Mouse (Mus musculus): ENCODE data around the gene Stx2.
"Not testable (repeated sequence)": the region's sequence is repeated elsewhere in the genome, so short reads cannot be mapped to it uniquely, and the experiment has no call there.

The Stx2 gene

DNA sequence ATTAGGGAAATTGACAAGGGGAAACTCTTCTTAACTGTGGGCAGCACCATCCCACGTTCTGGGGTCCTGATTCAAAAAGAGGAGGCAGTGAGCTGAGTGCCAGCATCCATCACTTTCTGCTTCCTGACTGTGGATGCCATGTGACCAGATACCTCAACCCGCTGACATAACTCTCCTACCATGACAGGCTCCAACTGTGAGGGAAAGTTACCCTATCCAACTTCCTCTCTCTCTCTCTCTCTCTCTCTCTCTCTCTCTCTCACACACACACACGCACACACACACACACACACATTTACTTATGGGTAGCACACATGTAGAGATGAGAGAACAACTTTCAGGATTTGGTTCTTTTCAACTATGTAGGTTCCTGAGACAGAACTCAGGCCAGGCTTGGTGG is 1.2 kb upstream of the Stx2 start:
- no peak for DNase-seq (ENCODE audit: low spot score in 2 of 2)

- no peak for DNase-seq (ENCODE audit: low spot score in 2 of 2)
These were observed 366 bp downstream of the Stx2 start for GRCm38 (mm10) chr5:129008008-129008407.

GRCm38 (mm10) chr5:129007105-129007957 is 1.0 kb downstream of the Stx2 start:
- DNase-seq (ENCODE audit: low spot score in 2 of 2): no peak

- DNase-seq (ENCODE audit: low spot score in 2 of 2): no peak
These were observed 2.2 kb downstream of the Stx2 start for GRCm38 (mm10) chr5:129006031-129006788.

DNA sequence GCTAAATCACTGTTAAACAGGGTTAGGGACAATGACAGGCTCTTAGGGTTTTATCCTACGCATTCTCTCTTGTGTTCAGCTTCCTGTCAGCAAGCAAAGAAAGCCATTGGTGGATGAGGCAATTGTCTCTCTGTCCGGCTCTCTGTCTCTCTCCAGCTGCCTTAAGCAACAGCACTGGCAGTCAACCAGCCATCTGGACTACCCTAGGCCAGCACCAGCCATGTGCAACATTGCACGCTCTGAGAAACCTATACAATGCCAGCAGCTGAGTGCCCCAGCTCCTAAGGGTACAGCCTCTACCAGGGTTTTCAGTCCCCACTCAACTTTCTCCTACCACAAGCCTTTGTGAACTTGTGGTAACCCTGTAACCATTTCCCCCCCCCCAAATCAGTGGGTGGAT is 3.0 kb downstream of the Stx2 start:
- DNase-seq (ENCODE audit: low spot score in 2 of 2): no peak

DNA sequence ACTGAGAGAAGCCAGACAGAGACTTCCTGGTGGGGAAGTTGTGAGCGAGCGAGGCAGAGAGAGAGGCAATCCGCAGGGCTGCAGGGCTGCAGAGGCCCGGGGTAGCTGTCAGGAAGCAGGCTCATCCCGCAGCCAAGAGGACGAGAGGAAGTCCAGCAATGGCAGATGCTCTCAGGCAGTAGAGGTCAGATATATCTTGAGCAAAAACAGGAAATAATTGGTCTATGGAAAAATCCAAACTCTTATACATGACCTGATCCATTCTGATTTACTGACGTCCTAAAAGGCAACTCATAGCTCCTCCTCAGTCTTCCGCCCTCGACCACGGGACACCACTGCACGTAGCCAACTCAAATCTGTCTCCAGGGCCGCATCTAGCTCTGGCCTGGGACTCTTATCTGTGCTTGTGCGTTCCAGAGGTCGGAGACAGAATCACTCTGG is 5.8 kb downstream of the Stx2 start:
- no peak for DNase-seq (ENCODE audit: low spot score in 2 of 2)

DNA sequence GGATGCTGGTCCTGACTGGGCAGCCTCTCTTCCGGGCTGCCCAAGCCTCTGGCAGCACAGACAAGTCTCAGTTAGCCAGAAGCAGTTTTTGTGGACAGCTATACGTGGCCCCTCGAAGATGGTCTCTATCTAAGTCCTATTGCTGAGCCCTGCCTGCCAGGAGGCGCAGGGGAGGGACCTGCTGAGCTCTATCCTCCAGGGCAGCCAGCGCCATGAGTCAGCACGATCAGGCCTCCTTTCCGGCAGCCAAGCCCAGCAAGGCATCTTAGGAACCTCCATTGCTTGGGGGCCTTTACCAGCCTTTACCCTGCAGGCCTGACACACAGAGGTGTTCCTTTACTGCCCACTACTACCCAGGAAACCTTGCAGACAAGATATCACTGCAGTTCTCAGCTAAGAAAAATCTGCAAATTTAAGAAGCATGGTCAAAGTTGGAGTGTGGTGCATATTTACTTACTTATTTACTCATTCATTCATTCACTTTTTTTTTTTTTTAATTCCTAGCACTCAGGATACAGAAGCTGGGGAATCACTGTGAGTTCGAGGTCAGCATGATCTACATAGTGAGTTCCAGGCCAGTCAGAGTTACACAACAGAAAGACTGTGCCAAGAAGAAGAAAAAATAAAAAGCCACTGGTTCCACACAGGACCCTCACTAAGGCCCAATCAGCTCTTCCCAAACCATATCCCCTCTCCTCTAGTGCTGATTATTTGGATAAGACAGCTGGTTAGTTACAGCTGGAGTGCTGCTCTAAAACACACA is 7.5 kb downstream of the Stx2 start:
- no peak for DNase-seq (ENCODE audit: low spot score in 2 of 2)

DNA sequence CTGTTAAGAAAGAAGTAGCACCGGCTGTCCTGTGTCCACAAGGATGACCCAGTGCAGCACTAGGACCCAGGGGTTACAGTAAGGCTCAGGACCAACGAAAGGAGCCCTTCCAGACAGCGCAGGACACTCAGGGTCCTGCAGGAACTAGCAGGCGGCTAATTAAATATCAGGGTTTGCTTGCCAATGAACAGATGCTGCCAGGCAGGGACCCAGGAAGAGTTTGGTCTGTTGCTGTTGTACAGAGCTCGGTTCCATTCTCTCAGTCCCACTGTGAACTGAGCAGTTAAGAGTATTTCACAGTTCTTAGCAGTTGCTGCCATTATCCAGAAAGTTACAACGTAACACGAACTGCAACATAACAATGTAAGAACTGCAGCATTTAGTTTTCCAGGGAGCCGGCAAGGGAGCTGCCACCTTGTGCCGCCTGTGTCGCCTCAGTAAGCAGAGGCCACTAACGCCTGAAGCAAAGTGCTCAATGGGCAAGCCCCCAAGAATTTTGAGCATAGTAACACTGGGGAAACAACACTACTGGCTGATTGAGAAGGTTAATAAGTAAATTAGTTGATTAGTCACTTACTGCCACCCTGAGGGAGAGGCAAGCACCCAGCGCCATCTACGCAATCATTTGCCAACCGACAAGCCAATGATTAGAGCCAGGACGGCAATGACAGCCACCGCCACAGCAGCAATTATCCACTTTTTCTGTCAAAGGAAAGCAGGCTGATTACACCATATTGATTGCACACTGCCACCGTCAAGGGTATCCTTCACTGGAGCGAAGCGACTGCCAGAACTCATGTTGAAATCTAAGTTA is 21.0 kb downstream of the Stx2 start:
- DNase-seq (ENCODE audit: low spot score in 2 of 2): no peak

DNA sequence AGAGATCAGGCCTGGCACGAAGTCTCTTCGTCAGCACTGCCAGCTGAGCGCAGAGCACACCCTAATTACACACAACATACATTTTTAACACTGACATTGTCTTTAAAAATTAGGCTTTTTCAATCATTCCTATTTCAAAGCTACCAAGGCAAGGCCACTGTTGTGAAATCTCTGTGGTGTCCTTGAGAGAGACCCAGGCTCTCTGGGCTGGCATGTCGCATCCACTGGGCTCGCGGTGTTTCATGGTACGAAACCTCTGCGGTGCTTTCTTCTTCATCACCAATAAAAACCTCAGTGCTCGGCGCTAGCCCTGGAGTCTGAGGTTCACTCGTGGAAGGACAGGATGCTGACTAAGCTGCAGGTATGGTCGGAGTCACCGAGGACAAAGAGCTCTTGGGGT is 22.4 kb downstream of the Stx2 start:
- no peak for DNase-seq (ENCODE audit: low spot score in 2 of 2)

- no peak for DNase-seq (ENCODE audit: low spot score in 2 of 2)
These were observed 23.8 kb downstream of the Stx2 start for GRCm38 (mm10) chr5:128984536-128984935.

- peak; percentile 52 to 64 for DNase-seq (ENCODE audit: low spot score in 2 of 2)
These were observed 26.8 kb downstream of the Stx2 start for GRCm38 (mm10) chr5:128981607-128982006.

DNA sequence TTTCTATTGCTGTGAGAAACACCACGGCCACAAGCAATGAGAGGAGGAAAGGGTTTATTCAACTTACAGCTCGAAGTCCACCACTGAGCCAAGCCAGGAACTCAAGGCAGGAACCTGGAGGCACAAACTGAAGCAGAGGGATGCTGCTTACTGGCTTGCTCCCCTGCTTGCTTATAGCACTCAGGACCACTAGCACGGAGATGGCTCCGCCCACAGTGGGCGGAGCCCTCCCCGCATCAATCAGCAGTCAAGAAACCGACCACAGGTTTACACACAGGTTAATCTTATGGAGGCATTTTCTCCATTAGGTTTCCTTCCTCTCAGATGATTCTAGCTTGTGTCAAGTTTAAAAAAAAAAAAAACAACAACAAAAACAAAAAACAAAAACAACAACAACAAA is 27.5 kb downstream of the Stx2 start:
- DNase-seq (ENCODE audit: low spot score in 2 of 2): no peak

DNA sequence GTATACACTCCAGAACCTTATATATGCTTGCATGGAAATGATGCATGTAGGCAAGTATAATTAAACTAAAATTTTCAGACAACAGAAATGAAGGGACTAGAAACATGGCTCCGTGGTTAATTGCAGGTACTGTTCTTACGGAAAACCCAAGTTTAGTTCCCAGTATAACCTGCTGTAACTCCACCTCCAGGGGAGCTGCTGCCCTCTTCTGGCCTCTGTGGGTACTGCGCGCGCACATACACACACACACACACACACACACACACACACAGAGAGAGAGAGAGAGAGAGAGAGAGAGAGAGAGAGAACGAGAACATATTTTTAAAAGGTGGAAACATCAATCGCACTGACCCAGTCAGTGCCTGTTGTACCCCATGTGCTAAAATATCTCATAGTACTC is 29.4 kb downstream of the Stx2 start:
- DNase-seq (ENCODE audit: low spot score in 2 of 2): no peak

DNA sequence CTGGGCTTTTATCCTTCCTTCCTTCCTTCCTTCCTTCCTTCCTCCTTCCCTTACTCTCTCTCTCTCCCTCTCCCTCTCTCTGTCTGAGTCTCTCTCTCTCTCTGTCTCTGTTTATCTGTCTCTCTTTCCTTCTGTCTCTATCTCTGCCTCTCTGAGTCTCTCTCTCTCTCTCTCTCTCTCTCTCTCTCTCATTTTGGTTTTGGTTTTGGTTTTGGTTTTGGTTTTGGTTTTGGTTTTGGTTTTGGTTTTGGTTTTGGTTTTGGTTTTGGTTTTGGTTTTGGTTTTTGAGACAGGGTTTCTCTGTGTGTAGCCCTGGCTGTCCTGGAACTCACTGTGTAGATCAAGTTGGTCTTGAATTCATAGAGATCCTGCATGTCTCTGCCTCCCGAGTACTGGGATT is 30.9 kb downstream of the Stx2 start:
- DNase-seq (ENCODE audit: low spot score in 2 of 2): not testable (repeated sequence)

GRCm38 (mm10) chr5:128976266-128976665 is 32.1 kb downstream of the Stx2 start:
- DNase-seq (ENCODE audit: low spot score in 2 of 2): no peak

DNA sequence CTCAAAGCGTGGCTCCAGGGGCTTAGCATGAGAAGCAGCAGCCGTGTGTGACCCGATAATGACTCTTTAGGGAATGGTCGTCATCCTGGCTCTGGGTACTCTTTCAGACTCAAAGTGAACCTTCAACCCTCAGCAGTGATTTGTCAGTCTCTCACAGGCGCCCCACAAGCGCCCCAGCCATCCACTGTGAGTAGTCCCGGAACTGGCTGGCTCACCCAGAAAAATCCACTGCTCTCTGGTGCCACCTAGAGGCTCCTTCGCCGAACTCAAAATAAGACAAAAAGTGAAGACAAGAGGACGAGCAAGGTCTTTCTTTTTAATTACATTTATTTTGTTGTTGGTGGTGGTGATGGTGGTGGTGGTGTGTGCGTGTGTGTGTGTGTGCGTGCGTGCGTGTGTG is 37.1 kb downstream of the Stx2 start:
- peak; percentile 68 to 79 for DNase-seq (ENCODE audit: low spot score in 2 of 2)

DNA sequence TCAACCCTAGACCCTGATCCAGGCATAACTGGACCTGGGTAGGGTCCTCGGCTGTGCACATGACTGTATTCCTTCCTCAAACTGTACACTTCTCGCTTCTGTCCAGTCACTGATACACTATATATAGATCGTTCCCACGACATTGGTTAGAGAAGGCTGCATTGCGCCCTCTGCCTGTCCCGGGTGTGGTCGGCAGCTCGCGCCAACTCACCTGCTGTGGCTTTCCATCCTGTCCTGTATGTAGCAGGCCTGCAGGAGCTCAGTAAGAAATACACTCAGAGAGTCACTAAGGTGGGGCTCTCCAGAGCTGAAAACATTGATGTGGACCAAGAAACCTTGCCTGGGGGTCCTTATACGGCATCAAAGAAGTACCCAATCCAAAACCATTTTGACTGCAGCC is 37.5 kb downstream of the Stx2 start:
- DNase-seq (ENCODE audit: low spot score in 2 of 2): no peak

- DNase-seq (ENCODE audit: low spot score in 2 of 2): no peak
These were observed 44.0 kb downstream of the Stx2 start for GRCm38 (mm10) chr5:128964353-128964752.

GRCm38 (mm10) chr5:128958916-128959315 is 49.5 kb downstream of the Stx2 start:
- no peak for DNase-seq (ENCODE audit: low spot score in 2 of 2)

DNA sequence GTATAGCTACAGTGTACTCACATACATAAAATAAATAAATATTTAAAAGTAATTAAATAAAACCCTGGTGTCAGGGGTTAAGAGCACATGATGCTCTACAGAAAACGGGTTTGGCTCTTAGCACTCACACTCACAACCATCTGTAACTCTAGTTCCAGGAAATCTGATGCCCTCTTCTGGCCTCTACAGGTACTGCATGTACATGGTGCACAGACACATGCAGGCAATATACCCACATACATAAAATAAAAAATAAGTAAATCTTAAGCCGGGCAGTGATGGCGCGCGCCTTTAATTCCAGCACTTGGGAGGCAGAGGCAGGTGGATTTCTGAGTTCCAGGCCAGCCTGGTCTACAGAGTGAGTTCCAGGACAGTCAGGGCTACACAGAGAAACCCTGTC is 54.0 kb downstream of the Stx2 start:
- DNase-seq (ENCODE audit: low spot score in 2 of 2): not testable (repeated sequence)

DNA sequence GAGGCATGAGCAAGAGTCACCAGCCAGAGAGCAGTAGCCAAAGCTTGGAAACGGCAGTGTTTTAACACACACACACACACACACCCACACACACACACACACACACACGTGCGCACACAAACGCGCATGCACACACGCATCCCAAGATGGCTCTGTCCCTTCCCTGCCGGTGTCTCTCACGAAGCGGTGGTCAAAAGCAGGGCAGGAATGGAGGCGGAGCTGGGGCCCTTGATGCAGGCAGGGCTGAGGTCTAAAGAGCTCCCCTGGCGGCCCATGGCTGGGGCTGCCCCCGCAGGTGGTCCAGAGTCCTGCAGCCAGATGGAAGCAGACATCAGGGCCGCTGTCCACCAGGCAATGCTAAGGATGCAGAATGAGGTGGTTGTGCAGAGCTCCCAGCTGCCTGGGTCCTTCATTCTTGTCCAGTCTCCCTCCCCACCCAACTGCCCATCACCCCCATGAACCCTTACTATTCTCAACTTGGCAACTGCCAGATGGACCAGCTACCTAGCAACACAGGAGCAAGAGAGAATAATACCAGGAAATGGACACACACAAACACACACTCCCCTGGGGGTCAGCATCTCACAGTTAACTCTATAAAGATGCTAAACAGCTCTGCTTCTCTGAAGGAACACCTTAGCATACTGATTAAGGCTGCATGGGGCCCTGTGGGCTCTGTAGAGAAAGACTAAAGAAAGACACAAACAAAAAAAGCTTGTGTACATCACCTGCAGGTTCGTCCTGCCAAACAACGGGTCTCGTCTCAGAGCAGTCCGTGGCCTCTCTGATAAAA is 54.9 kb downstream of the Stx2 start, which contains the start of gene Rimbp2:
Gene Rimbp2 (minus strand): TSS at position 209 of the 793 bp plus-strand sequence.
- DNase-seq (ENCODE audit: low spot score in 2 of 2): peak; percentile 47 to 54

All from frontal cortex, postnatal 25 days (tissue).